ENCODE assay signal across 8 mouse cellular contexts in genomic region chr1:21014463-21014862, GRCm38 (mm10).
DNase-seq lines count a peak whose midpoint lies in the region; ATAC-seq and TF ChIP-seq lines count a peak whose summit lies in the region.

No protein-coding gene starts in this region.

- no peaks in the 10 kb centered on the region for H3K9me3 ChIP-seq in heart, embryonic 10.5 days
- no peaks in the 10 kb centered on the region for H3K9me3 ChIP-seq in heart, embryonic 15.5 days (replicated peaks)
- no peaks in the 10 kb centered on the region for H3K9me3 ChIP-seq in stomach, postnatal 0 days (ENCODE audit: control insufficient read depth, low read length)
- no peaks in the 10 kb centered on the region for H3K9me3 ChIP-seq in forebrain, embryonic 14.5 days (replicated peaks; ENCODE audit: control insufficient read depth, low read length)

- H3K4me2 ChIP-seq in heart, embryonic 15.5 days = no peak overlapping the region
- H3K4me2 ChIP-seq in stomach, postnatal 0 days (replicated peaks; ENCODE audit: low read depth) = no peak overlapping the region
- H3K4me2 ChIP-seq in forebrain, embryonic 14.5 days (ENCODE audit: low read length) = no peak overlapping the region

- no peak overlapping the region for H3K4me3 ChIP-seq in heart, embryonic 10.5 days
- H3K4me3 ChIP-seq in heart, embryonic 15.5 days = no peak overlapping the region
- no peak overlapping the region for H3K4me3 ChIP-seq in stomach, postnatal 0 days (ENCODE audit: low read depth, low read length)
- H3K4me3 ChIP-seq in forebrain, embryonic 14.5 days (ENCODE audit: low read depth, low read length) = no peak overlapping the region

- peaks cover 18% of the 10 kb centered on the region for H3K36me3 ChIP-seq in heart, embryonic 10.5 days
- no peaks in the 10 kb centered on the region for H3K36me3 ChIP-seq in heart, embryonic 15.5 days
- no peaks in the 10 kb centered on the region; the same call in none of the 2 replicates for H3K36me3 ChIP-seq in stomach, postnatal 0 days (ENCODE audit: control insufficient read depth, insufficient read depth, low read length)
- no peaks in the 10 kb centered on the region for H3K36me3 ChIP-seq in forebrain, embryonic 14.5 days (ENCODE audit: control insufficient read depth, insufficient read depth, low read length)

- peaks cover 6% of the 10 kb centered on the region for H3K4me1 ChIP-seq in heart, embryonic 10.5 days
- peaks cover 7% of the 10 kb centered on the region for H3K4me1 ChIP-seq in heart, embryonic 15.5 days (replicated peaks)
- no peaks in the 10 kb centered on the region for H3K4me1 ChIP-seq in stomach, postnatal 0 days (replicated peaks; ENCODE audit: control insufficient read depth, insufficient read depth)
- no peaks in the 10 kb centered on the region for H3K4me1 ChIP-seq in forebrain, embryonic 14.5 days (ENCODE audit: control insufficient read depth, insufficient read depth, low read length)

- no peak overlapping the region for H3K9ac ChIP-seq in heart, embryonic 15.5 days
- no peak overlapping the region for H3K9ac ChIP-seq in stomach, postnatal 0 days (ENCODE audit: low read length)
- no peak overlapping the region for H3K9ac ChIP-seq in forebrain, embryonic 14.5 days (ENCODE audit: low read length)

- no peak for TF ChIP-seq EP300 in stomach, postnatal 0 days (optimal IDR thresholded peaks at IDR 0.05)

- WGBS in heart, embryonic 10.5 days = 52% methylated on average over 8 of the region's 8 CpGs
- 33% methylated on average over 8 of the region's 8 CpGs for WGBS in heart, embryonic 15.5 days
- 10% methylated on average over 8 of the region's 8 CpGs for WGBS in stomach, postnatal 0 days
- WGBS in forebrain, embryonic 14.5 days = 83% methylated on average over 8 of the region's 8 CpGs

- DNase-seq in heart, adult 11 months = peak; percentile 99
- no peak for DNase-seq in heart, embryonic 10.5 days (ENCODE audit: low spot score)
- peak; percentile 39 to 61 for DNase-seq in adrenal gland, postnatal 4 days (ENCODE audit: low spot score in 2 of 2)
- DNase-seq in lung, adult 18-20 months = peak; percentile 78 to 79
- peak; percentile 88 for DNase-seq in stomach, postnatal 0 days (ENCODE audit: low spot score)
- DNase-seq in cerebellum, postnatal 14 days = no peak
- no peak for DNase-seq in forebrain, embryonic 14.5 days (ENCODE audit: low spot score)

- no peak overlapping the region; the same call in 1 of the 2 replicates for H3K27ac ChIP-seq in heart, embryonic 10.5 days
- no peak overlapping the region for H3K27ac ChIP-seq in heart, embryonic 15.5 days
- peak overlapping the region; percentile 31 for H3K27ac ChIP-seq in stomach, postnatal 0 days (replicated peaks)
- no peak overlapping the region for H3K27ac ChIP-seq in forebrain, embryonic 14.5 days (ENCODE audit: low read depth, low read length)

- no peak for TF ChIP-seq CTCF in stomach, postnatal 0 days (IDR thresholded peaks at IDR 0.05; ENCODE audit: low read depth)

- peak; percentile 85 for ATAC-seq in heart, embryonic 15.5 days (replicated peaks; ENCODE audit: insufficient number of reproducible peaks, insufficient read depth, low FRiP score, low read depth)
- peak; percentile 99 for ATAC-seq in stomach, postnatal 0 days (ENCODE audit: low FRiP score, low TSS enrichment)
- ATAC-seq in forebrain, embryonic 14.5 days = no peak

- H3K27me3 ChIP-seq in heart, embryonic 10.5 days (ENCODE audit: insufficient read depth, poor library complexity, severe bottlenecking) = no peaks in the 10 kb centered on the region
- no peaks in the 10 kb centered on the region for H3K27me3 ChIP-seq in heart, embryonic 15.5 days
- no peaks in the 10 kb centered on the region for H3K27me3 ChIP-seq in stomach, postnatal 0 days (ENCODE audit: control insufficient read depth, insufficient read depth, low read length)
- H3K27me3 ChIP-seq in forebrain, embryonic 14.5 days (replicated peaks; ENCODE audit: control insufficient read depth, insufficient read depth, low read length) = no peaks in the 10 kb centered on the region

Comparison
In these comparisons a context has a peak if more than half of its experiments do, and no peak if none do; other contexts are left out.
1. DNase-seq: peak in heart, adult 11 months (single experiment), adrenal gland, postnatal 4 days (2 of 2), lung, adult 18-20 months (2 of 2) and stomach, postnatal 0 days (single experiment); none in heart, embryonic 10.5 days (single experiment), cerebellum, postnatal 14 days (0 of 2) and forebrain, embryonic 14.5 days (single experiment).